Mouse (Mus musculus) neural tube, embryonic 11.5 days (tissue): ENCODE data around the gene Cks1b. TPM values are rescaled to one million over a fixed set of nuclear protein-coding genes. Genes with fewer than 3 reads are reported as not detected.

Experiments used
- ATAC-seq: fragments of 200-750 bp; cut with Nextera tagmentation; 2 replicates; pipeline ENCODE4 v1.8.0; 2017; ENCODE audit warnings: moderate number of reproducible peaks, mild to moderate bottlenecking, moderate TSS enrichment, moderate library complexity; ENCODE audit not compliant: insufficient read depth, low FRiP score, low TSS enrichment
- DNase-seq: peaks from one replicate; pipeline ENCODE4 v3.0.0-alpha.2; 2015; ENCODE audit warnings: low spot score
- H3K27ac ChIP-seq: fragments of 300-500 bp; sonication (generic); 2 replicates; pipeline ENCODE4 v1.5.1; 2014; ENCODE audit warnings: low read depth, mild to moderate bottlenecking, low read length
- H3K27me3 ChIP-seq: fragments of 300-500 bp; sonication (generic); 2 replicates; pipeline ENCODE4 v1.6.1; 2014; ENCODE audit warnings: mild to moderate bottlenecking, low read length, mixed read lengths; ENCODE audit not compliant: control insufficient read depth, insufficient read depth
- H3K36me3 ChIP-seq: fragments of 300-500 bp; sonication (generic); 2 replicates; pipeline ENCODE4 v1.6.1; 2014; ENCODE audit warnings: mild to moderate bottlenecking, low read length, moderate library complexity, mixed read lengths; ENCODE audit not compliant: control insufficient read depth, insufficient read depth
- H3K4me1 ChIP-seq: fragments of 300-500 bp; sonication (generic); 2 replicates; pipeline ENCODE4 v1.6.1; 2014; ENCODE audit warnings: low read length, mixed read lengths; ENCODE audit not compliant: control insufficient read depth, insufficient read depth
- H3K4me2 ChIP-seq: fragments of 300-500 bp; sonication (generic); 2 replicates; pipeline ENCODE4 v1.6.1; 2014; ENCODE audit warnings: low read depth, mild to moderate bottlenecking, moderate library complexity
- H3K4me3 ChIP-seq: fragments of 300-500 bp; sonication (generic); 2 replicates; pipeline ENCODE4 v1.5.1; 2014; ENCODE audit warnings: low read depth, low read length
- H3K9ac ChIP-seq: fragments of 300-500 bp; sonication (generic); 2 replicates; pipeline ENCODE4 v1.6.1; 2014; ENCODE audit warnings: mild to moderate bottlenecking, low read length
- H3K9me3 ChIP-seq: fragments of 300-500 bp; sonication (generic); 2 replicates; pipeline ENCODE4 v1.6.1; 2016; ENCODE audit warnings: low read length; ENCODE audit not compliant: control insufficient read depth
- WGBS: fragments of 180-500 bp; shearing (Covaris S2); extraction: QIAGEN DNeasy Blood & Tissue Kit; methylation state at CpG from one replicate; pipeline ENCODE4 v1.1.7; 2014; 5-methylcytosine and 5-hydroxymethylcytosine counted together
- polyA plus RNA-seq: library from polyadenylated mRNA; unstranded; fragments of >200 nt; fragmentation: Nextera tagmentation; extraction: Ambion mirVana; gene quantifications from 2 replicates; pipeline ENCODE4 v1.2.1, GENCODE M21; 2014

Gene Cks1b
- polyA plus RNA-seq, 1 experiment from 2014 or later = 432 TPM

DNA sequence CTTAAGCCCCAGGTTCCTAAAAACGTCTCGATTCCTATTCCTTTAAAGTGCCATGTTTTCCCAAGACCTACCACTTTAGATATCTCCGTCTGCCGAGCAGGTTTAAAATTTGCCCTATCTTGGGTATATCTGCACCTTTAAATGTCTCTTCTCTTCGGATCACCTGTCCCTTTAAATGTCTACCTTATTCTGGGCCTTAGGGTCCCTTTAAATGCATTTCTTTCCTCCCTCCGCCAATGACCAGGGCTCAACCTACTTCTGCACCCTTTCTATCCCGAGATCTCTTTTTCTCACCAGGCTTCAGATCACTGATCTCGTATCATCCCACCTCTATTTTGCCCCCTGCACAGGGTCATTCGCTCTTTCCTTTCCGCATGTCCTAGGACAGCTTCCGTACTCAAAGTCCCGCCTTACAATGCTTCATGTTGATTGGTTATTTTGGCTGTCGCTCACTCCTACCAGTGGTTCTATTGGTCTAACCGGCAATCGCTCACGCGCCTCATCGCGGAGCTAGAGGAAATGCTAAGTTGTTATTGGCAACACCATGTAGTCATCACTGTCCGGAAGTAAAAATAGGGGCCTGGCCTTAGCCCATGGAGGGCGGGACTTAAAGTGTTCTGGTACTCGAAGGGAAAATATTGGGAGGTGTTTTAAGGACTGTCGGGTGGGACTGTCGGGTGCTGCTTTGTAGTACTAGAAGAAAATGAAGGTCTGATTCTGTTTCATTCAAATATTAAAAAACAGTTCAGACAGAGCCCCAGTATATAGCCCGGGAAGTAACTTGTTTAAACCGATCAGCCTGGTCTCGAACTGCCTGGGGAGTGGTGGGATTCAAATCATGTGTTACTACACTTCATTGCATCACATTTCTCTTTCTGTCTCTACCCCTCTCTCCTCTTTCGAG is 6.4 kb downstream of the Cks1b start, which contains the start of gene Flad1:
Flad1 (minus strand) TSS at position 381 of the 904 bp plus-strand sequence.
- H3K9ac ChIP-seq = peak within 1 kb of the TSS; percentile 61
- ATAC-seq (peak; percentile 98), DNase-seq (peak; percentile 97)
- peak within 1 kb of the TSS; percentile 54 for H3K4me3 ChIP-seq
- H3K9me3 ChIP-seq = no peaks in the 10 kb centered on the region
- peaks cover 7% of the 10 kb centered on the region for H3K4me1 ChIP-seq
- WGBS = 6% methylated on average over 28 of the region's 28 CpGs
- peaks cover 11% of the 10 kb centered on the region for H3K36me3 ChIP-seq
- no peaks in the 10 kb centered on the region for H3K27me3 ChIP-seq
- H3K27ac ChIP-seq = no peak within 1 kb of the TSS
- H3K4me2 ChIP-seq = peak within 1 kb of the TSS; percentile 69

DNA sequence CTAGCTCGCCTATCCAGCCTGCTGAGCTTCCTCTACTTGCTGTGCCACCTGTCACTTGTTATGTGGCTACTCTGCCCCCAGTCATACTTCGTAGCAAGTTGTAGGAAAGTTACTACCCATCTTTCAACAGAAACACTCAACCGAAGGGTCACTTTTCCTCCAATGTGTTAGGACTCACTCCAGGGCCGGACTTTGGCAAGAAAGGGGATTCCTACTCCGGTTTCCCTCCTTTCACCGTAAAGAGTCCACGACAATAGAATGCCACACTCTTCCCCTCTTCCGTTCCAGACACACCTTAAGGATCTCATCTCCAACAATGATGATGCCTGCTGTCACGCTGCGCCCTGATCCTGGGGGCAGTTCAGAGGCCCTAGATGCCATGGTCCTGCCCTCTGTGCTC is 7.3 kb downstream of the Cks1b start:
- WGBS = 82% methylated on average over 10 of the region's 10 CpGs
- peak overlapping the region; percentile 69 for H3K4me2 ChIP-seq
- DNase-seq = no peak
- peak overlapping the region; percentile 54 for H3K4me3 ChIP-seq
- peaks cover 9% of the 10 kb centered on the region for H3K36me3 ChIP-seq
- H3K4me1 ChIP-seq = peaks cover 5% of the 10 kb centered on the region
- H3K9me3 ChIP-seq = no peaks in the 10 kb centered on the region
- H3K27ac ChIP-seq = no peak overlapping the region
- H3K27me3 ChIP-seq = no peaks in the 10 kb centered on the region
- H3K9ac ChIP-seq = peak overlapping the region; percentile 61
- no peak for ATAC-seq

DNA sequence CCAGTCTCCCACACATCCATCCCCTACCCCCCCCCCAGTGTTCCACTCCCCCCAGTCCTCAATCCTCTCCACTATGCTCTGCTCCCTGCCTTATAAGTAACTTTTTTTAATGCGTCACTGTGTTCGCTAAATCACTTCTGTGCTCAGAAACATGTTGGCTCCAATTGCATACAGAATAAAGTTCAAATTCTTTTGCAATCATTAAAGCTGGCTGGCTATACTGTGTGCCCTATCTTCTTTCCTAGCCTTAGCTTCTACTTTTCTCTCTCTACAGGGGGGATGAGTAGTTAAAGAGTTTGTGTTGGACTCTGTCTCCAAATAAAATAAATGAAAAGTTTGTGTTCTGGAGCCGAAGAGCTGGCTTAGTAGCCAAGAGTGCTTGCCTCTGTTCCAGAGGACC is 8.5 kb downstream of the Cks1b start:
- no peak overlapping the region for H3K27ac ChIP-seq
- H3K4me1 ChIP-seq = peaks cover 5% of the 10 kb centered on the region
- no peak overlapping the region for H3K9ac ChIP-seq
- 95% methylated on average over 3 of the region's 3 CpGs for WGBS
- H3K4me3 ChIP-seq = no peak overlapping the region
- H3K4me2 ChIP-seq = no peak overlapping the region
- H3K27me3 ChIP-seq = no peaks in the 10 kb centered on the region
- ATAC-seq = no peak
- peaks cover 6% of the 10 kb centered on the region for H3K36me3 ChIP-seq
- no peak for DNase-seq
- no peaks in the 10 kb centered on the region for H3K9me3 ChIP-seq

DNA sequence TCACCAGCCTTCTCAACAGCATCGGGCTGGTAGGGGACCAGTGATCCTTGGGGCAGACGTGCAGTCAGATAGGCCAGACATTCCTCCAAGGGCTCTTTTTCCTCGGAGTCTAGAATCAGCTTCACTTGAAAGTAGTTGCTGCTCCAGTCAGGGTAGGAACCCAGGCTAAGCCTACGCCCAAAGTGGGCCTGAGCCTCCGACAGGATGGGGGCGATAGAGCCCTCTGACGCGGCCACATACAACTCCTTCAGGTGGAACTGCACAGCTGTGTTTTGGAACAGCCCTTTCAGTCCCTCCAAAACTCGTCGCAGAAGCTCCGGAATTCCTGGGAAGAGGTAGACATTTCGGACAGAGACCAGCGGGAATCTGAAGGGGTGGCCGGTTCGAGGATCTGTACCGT is 9.7 kb downstream of the Cks1b start:
- Histone ChIP-seq H3K4me2 (no peak overlapping the region), H3K36me3 (peaks cover 5% of the 10 kb centered on the region), H3K27ac (no peak overlapping the region), H3K4me3 (no peak overlapping the region), H3K9ac (no peak overlapping the region), H3K4me1 (peaks cover 5% of the 10 kb centered on the region), H3K27me3 (no peaks in the 10 kb centered on the region), H3K9me3 (no peaks in the 10 kb centered on the region)
- DNase-seq = no peak
- ATAC-seq = no peak
- 63% methylated on average over 16 of the region's 16 CpGs for WGBS

DNA sequence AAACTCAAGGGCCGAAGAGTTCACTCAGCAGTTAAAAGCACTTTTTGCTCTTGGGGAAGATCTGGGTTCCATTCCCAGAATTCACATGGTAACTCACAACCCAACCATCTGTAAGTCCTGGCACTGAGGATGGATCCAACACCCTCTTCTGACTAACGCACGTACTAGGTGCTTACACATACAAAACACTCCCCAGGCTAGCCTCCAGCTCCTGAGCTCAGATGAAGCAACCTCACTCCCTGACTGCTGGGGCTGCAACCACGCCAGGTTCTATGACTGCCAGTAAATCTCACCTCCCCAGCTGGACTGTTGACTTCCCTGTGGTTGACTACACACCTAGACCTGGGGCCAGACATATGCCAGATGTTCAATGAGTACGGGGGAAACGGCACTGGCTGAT is 11.3 kb downstream of the Cks1b start:
- DNase-seq = no peak
- Histone ChIP-seq H3K4me1 (peaks cover 5% of the 10 kb centered on the region), H3K9me3 (no peaks in the 10 kb centered on the region), H3K27me3 (no peaks in the 10 kb centered on the region), H3K36me3 (peaks cover 5% of the 10 kb centered on the region), H3K4me2 (no peak overlapping the region), H3K4me3 (no peak overlapping the region), H3K27ac (no peak overlapping the region), H3K9ac (no peak overlapping the region)
- ATAC-seq = no peak
- 93% methylated on average over 6 of the region's 6 CpGs for WGBS

DNA sequence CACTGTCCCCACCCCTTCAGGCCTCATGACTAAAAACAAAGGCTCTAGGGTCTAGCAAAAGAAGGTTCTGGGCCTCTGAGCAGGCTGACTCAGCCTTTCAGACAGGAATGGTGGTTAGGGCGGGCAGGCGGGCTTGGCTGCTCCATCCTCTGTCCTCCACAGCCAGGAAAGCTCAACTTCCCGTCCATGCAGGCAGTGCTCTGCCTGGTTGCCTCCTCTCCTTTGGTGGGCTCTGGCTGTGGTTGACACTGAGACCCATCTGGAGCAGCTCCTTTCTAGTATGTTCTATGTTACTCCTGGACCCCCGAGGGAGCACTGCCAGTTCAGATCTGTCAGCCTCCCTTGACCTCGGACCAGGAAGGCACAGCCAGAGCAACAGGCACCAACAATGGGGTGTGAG is 15.5 kb downstream of the Cks1b start, which contains the start of gene Lenep:
Lenep (minus strand) TSS at position 101 of the 400 bp plus-strand sequence.
- no peaks in the 10 kb centered on the region for H3K4me1 ChIP-seq
- H3K4me2 ChIP-seq = no peak within 1 kb of the TSS
- WGBS = 89% methylated on average over 5 of the region's 5 CpGs
- DNase-seq (no peak), ATAC-seq (no peak)
- no peaks in the 10 kb centered on the region for H3K27me3 ChIP-seq
- H3K36me3 ChIP-seq = peaks cover 3% of the 10 kb centered on the region
- no peak within 1 kb of the TSS for H3K27ac ChIP-seq
- no peaks in the 10 kb centered on the region for H3K9me3 ChIP-seq
- H3K9ac ChIP-seq = no peak within 1 kb of the TSS
- no peak within 1 kb of the TSS; the same call in 1 of the 2 replicates for H3K4me3 ChIP-seq

DNA sequence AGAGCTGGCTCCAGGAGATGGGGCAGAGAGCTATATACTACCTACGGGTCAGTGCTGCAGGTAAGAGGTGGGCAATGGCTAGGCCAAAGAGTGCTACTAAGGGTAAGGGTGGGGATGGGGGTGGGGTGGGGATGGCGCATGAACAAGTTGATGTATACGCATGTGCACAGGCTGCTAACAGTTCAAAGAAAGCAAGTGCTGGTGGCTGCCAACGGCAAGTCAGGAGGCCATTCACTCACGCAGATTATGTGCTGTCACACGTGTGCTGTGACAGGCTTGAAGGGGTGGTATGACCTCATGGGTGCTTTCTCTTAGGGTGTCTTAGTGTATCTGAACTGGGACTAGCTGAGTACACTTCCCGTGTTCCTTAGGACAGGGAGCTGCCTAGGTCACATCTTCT is 16.9 kb downstream of the Cks1b start:
- no peaks in the 10 kb centered on the region; the same call in 1 of the 2 replicates for H3K36me3 ChIP-seq
- no peak overlapping the region for H3K27ac ChIP-seq
- DNase-seq = no peak

DNA sequence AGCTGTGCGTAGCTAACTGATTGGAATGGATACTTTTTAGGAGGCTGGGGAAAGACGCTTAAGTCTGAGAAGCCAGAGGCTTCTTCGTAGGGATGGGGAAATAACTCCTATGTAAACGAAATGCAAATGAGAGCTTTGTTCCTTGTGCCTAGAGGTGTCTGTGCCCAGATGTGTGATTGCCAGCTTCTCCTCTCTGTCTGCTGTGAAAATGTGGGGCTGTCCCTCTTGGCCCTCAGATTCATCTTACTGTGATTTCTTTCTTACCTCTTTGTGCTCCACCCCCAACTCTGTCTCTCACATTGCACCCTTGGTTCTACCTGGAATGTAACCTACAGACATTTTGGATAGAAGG is 21.6 kb downstream of the Cks1b start:
- 3% methylated on average over 4 of the region's 4 CpGs for WGBS
- H3K4me1 ChIP-seq = peaks cover 28% of the 10 kb centered on the region
- H3K9ac ChIP-seq = no peak overlapping the region; the same call in 1 of the 2 replicates

More for the DNA sequence above, 16.9 kb downstream of the Cks1b start:
- H3K4me2 ChIP-seq = no peak overlapping the region
- ATAC-seq = no peak
- WGBS = 92% methylated on average over 7 of the region's 7 CpGs
- H3K4me1 ChIP-seq = peaks cover 4% of the 10 kb centered on the region; the same call in 1 of the 2 replicates
- H3K27me3 ChIP-seq = no peaks in the 10 kb centered on the region
- no peak overlapping the region for H3K9ac ChIP-seq
- H3K9me3 ChIP-seq = no peaks in the 10 kb centered on the region
- no peak overlapping the region for H3K4me3 ChIP-seq

More for the DNA sequence above, 21.6 kb downstream of the Cks1b start:
- Histone ChIP-seq H3K27me3 (peaks cover 14% of the 10 kb centered on the region), H3K36me3 (no peaks in the 10 kb centered on the region), H3K4me2 (peak overlapping the region; percentile 99), H3K4me3 (peak overlapping the region; percentile 51), H3K27ac (no peak overlapping the region), H3K9me3 (no peaks in the 10 kb centered on the region)
- DNase-seq = no peak
- no peak for ATAC-seq
